Mouse (Mus musculus): ENCODE data around the gene Plk4. TPM values are rescaled to one million over a fixed set of nuclear protein-coding genes. Genes with fewer than 3 reads are reported as not detected.
A peak's percentile ranks its signal among the peaks of the same experiment; 100 is the strongest.
"Not testable (repeated sequence)": the region's sequence is repeated elsewhere in the genome, so short reads cannot be mapped to it uniquely, and the experiment has no call there.

Gene Plk4
- 14.0 and 17.9 TPM in 2 replicates for polyA plus RNA-seq (2015; fragmentation: Nextera tagmentation; extraction: Ambion mirVana)

DNA sequence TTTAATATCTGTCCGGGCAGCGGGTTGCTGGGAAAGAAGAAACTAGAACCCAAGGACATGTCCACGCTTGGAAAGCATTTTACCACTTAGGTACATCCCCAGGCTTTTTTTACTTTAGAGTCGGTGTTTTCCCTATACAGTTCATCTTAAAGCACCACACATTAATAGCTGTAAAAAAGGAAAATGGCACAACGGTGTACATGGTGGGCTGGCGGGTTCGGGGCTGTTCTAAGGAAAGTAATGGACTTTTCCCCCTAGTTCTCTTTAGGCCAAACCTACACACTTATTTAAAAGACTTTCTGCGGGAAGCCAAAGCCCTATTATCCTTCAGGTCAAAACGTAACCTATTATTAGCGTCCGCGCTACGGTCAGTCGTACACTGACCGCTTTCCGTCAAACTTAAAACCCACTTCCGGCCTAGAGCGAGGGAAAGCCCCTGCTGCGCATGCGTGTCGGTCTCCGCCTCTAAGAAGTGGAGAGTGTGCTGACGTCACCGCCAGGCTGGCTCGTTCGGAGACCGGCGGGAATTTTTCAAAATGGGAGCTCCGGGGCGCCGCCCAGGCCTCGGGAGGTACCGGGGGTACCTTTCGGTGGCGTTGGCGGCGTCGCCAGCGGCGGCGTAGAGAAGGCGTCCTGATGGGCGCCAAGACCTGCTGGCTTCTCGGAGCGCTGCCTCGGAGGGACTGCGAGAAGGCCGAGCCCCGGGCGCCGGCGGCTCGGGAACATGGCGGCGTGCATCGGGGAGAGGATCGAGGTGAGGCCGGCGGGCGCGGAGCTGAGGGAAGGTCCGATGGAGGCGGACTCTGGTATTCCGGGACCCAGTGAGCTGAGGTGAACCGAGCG, at the start of gene Plk4:
Gene Plk4 (plus strand): TSS at position 490 of the 843 bp plus-strand sequence.
- peaks cover 16% of the 10 kb centered on the region for H3K4me1 ChIP-seq (replicated peaks)
- H3K9me3 ChIP-seq, result no peaks in the 10 kb centered on the region
- H3K4me2 ChIP-seq, result peak within 1 kb of the TSS; percentile 98
- H3K36me3 ChIP-seq, result 0 out of 2 replicates have a peak, but pooled peaks cover 3% of the 10 kb centered on the region
- H3K27me3 ChIP-seq, result no peaks in the 10 kb centered on the region
- H3K27ac ChIP-seq (replicated peaks), result peak within 1 kb of the TSS; percentile 43
- H3K4me3 ChIP-seq, result peak within 1 kb of the TSS; percentile 89
- ATAC-seq (ENCODE audit: low read depth), result peak; percentile 99
- peak within 1 kb of the TSS; percentile 75 for H3K9ac ChIP-seq
- WGBS, result 2% methylated on average over 66 of the region's 66 CpGs

DNA sequence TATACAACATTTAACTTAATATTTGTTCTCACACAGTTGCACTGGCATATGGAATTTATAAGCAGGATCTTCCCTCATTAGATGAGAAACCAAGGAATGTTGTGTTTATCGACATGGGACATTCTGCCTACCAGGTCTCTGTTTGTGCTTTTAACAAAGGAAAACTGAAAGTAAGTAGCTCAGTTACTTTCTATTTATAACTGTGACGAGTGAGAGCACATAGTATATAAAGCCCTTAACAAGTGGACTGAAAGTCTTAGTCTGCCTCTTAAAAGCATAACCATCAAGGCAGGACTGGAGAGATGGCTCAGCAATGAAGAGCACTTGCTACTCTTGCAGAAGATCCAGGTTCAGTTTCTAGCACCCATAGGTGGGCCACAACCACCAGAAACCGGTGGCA, 39.1 kb upstream of the Plk4 start:
- no peak overlapping the region for H3K4me3 ChIP-seq
- no peaks in the 10 kb centered on the region for H3K4me1 ChIP-seq (replicated peaks)
- no peaks in the 10 kb centered on the region for H3K9me3 ChIP-seq
- no peaks in the 10 kb centered on the region for H3K27me3 ChIP-seq
- H3K9ac ChIP-seq, result no peak overlapping the region
- 92% methylated on average over 3 of the region's 3 CpGs for WGBS
- H3K36me3 ChIP-seq, result peaks cover 63% of the 10 kb centered on the region
- no peak overlapping the region for H3K27ac ChIP-seq (replicated peaks)
- no peak overlapping the region for H3K4me2 ChIP-seq
- ATAC-seq (ENCODE audit: low read depth), result no peak

- no peaks in the 10 kb centered on the region for H3K27me3 ChIP-seq
- H3K9me3 ChIP-seq, result no peaks in the 10 kb centered on the region
- H3K27ac ChIP-seq (replicated peaks), result no peak overlapping the region
- no peak overlapping the region for H3K9ac ChIP-seq
- no peaks in the 10 kb centered on the region for H3K4me1 ChIP-seq (replicated peaks)
- no peak overlapping the region for H3K4me2 ChIP-seq
- ATAC-seq (ENCODE audit: low read depth), result no peak
- whole genome bisulfite sequencing, result 93% methylated on average over 2 of the region's 2 CpGs
- H3K4me3 ChIP-seq, result no peak overlapping the region
- peaks cover 62% of the 10 kb centered on the region for H3K36me3 ChIP-seq
Observed at GRCm38 (mm10) chr3:40761312-40761711, 38.5 kb upstream of the Plk4 start.

- no peak for ATAC-seq (ENCODE audit: low read depth)
- 93% methylated on average over 2 of the region's 2 CpGs for WGBS
Observed at GRCm38 (mm10) chr3:40793783-40794182, 6.0 kb upstream of the Plk4 start.

DNA sequence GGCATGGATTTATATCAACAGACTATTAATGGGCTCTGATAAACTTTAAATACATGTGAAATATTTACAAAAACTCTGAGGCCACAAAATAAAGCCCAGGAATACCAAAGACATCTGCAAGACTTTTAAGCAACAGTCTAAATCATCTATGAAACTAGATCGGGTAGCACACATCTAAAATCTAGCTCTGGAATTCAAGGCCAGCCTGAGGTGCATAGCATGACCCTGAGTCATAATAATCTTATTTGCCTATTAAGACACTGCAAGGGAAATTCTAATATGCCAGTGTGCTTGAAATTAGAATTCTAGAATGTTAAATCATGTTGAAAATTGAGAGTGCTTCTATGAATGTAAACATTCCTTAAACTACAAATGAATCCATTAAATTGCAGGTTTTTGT, 1.8 kb upstream of the Plk4 start:
- no peak overlapping the region for H3K9ac ChIP-seq
- WGBS, result 75% methylated on average over 1 of the region's 1 CpGs
- no peak overlapping the region for H3K4me2 ChIP-seq
- H3K4me3 ChIP-seq, result no peak overlapping the region
- H3K27ac ChIP-seq (replicated peaks), result no peak overlapping the region
- H3K27me3 ChIP-seq, result no peaks in the 10 kb centered on the region
- H3K9me3 ChIP-seq, result no peaks in the 10 kb centered on the region
- H3K36me3 ChIP-seq, result peaks cover 8% of the 10 kb centered on the region; the same call in 1 of the 2 replicates
- peaks cover 16% of the 10 kb centered on the region for H3K4me1 ChIP-seq (replicated peaks)
- ATAC-seq (ENCODE audit: low read depth), result no peak

More at GRCm38 (mm10) chr3:40793783-40794182, 6.0 kb upstream of the Plk4 start:
- Histone ChIP-seq H3K9me3 (no peaks in the 10 kb centered on the region), H3K27ac (replicated peaks) (no peak overlapping the region), H3K36me3 (peaks cover 29% of the 10 kb centered on the region), H3K4me3 (no peak overlapping the region), H3K9ac (no peak overlapping the region), H3K4me2 (no peak overlapping the region), H3K27me3 (no peaks in the 10 kb centered on the region), H3K4me1 (replicated peaks) (no peaks in the 10 kb centered on the region)

- Histone ChIP-seq H3K9ac (no peak overlapping the region), H3K27ac (replicated peaks) (no peak overlapping the region), H3K36me3 (peaks cover 4% of the 10 kb centered on the region; the same call in 1 of the 2 replicates), H3K4me1 (replicated peaks) (peaks cover 16% of the 10 kb centered on the region), H3K4me2 (no peak overlapping the region), H3K9me3 (no peaks in the 10 kb centered on the region), H3K27me3 (no peaks in the 10 kb centered on the region), H3K4me3 (no peak overlapping the region)
- WGBS, result 39% methylated on average over 7 of the region's 7 CpGs
- no peak for ATAC-seq (ENCODE audit: low read depth)
Observed at GRCm38 (mm10) chr3:40798500-40798899, 1.3 kb upstream of the Plk4 start.

- Histone ChIP-seq H3K9me3 (no peaks in the 10 kb centered on the region), H3K27me3 (no peaks in the 10 kb centered on the region), H3K4me1 (replicated peaks) (peaks cover 16% of the 10 kb centered on the region), H3K36me3 (peaks cover 9% of the 10 kb centered on the region), H3K4me3 (peak overlapping the region; percentile 89), H3K27ac (replicated peaks) (peak overlapping the region; percentile 38), H3K4me2 (peak overlapping the region; percentile 98), H3K9ac (peak overlapping the region; percentile 75)
- 1% methylated on average over 34 of the region's 37 CpGs for WGBS
- peak; percentile 89 for ATAC-seq (ENCODE audit: low read depth)
Observed at GRCm38 (mm10) chr3:40800373-40800823, 579 bp downstream of the Plk4 start.

DNA sequence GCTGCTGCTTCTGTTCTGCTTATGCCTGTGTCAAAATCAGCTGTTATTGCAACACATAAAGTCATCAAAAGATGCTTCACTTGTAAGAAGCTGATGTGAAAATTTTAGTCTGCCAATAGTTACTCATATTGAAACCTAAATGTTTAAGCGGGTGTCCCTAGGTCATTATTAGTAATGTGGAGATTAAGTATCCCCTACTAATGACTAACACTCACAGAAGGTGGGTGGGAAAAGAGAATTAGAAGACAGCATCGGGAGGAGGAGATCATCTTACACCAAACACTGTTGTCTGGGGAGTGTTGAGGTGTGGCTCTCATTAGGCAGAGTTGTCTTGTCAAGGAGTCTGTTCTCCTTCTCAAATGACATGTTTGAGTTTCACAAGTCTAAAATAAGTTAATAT, 7.1 kb downstream of the Plk4 start:
- no peak for ATAC-seq (ENCODE audit: low read depth)
- H3K9ac ChIP-seq, result no peak overlapping the region
- H3K4me2 ChIP-seq, result no peak overlapping the region
- 71% methylated on average over 2 of the region's 2 CpGs for WGBS
- H3K27me3 ChIP-seq, result no peaks in the 10 kb centered on the region
- H3K9me3 ChIP-seq, result no peaks in the 10 kb centered on the region
- H3K4me1 ChIP-seq (replicated peaks), result no peaks in the 10 kb centered on the region
- H3K27ac ChIP-seq (replicated peaks), result no peak overlapping the region
- no peak overlapping the region for H3K4me3 ChIP-seq
- peaks cover 33% of the 10 kb centered on the region for H3K36me3 ChIP-seq

DNA sequence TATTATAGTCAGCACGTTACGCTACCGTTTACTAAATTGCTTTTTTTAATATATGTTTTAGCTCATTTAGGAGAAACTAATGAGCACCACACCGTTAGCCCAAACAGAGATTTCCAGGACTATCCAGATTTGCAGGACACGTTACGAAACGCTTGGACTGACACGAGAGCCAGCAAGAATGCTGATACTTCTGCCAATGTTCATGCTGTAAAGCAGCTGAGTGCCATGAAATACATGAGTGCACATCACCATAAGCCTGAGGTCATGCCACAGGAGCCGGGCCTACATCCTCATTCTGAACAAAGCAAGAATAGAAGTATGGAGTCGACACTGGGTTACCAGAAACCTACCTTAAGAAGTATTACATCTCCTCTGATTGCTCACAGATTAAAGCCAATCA, 8.9 kb downstream of the Plk4 start:
- H3K36me3 ChIP-seq, result peaks cover 45% of the 10 kb centered on the region
- H3K4me3 ChIP-seq, result no peak overlapping the region
- ATAC-seq (ENCODE audit: low read depth), result no peak
- 93% methylated on average over 10 of the region's 10 CpGs for WGBS
- H3K4me2 ChIP-seq, result no peak overlapping the region
- no peak overlapping the region for H3K27ac ChIP-seq (replicated peaks)
- H3K9ac ChIP-seq, result no peak overlapping the region
- H3K4me1 ChIP-seq (replicated peaks), result no peaks in the 10 kb centered on the region
- no peaks in the 10 kb centered on the region for H3K9me3 ChIP-seq
- H3K27me3 ChIP-seq, result no peaks in the 10 kb centered on the region

DNA sequence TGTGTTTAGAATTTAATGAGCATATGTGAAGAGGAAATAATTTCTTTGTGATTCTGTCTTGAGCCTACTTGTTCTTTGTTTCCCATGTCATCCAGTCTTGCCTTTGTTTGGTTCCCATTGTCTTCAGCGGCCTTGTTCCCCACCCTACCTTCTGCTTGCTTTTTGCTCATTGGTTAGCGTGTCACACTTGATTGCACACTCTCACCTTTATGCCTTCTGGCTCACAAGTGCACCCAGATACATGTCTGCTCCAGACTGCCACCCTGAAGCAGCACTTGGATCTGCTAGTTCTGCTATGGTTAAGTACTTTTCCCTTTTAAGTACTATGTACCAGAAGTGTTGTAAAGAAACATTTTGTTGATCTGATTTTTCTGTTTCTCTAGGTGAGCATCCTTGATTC, 10.1 kb downstream of the Plk4 start:
- H3K4me3 ChIP-seq, result no peak overlapping the region

DNA sequence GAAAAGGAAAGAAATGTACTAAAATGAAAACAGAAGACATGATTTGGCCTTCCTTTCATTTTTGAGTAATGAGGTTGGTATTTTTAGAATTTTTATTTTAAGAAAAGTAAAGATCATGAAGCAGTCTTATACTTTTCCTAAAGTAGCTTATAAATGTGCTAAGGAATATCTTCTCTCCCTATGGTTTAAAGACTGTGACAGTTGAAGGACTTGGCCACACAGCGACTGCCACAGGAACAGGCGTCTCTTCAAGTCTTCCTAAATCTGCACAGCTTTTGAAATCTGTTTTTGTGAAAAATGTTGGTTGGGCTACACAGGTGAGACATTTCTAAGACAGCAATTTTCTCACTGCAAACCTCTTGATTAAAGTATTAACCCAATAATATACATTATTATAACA, 13.5 kb downstream of the Plk4 start:
- Histone ChIP-seq H3K4me3 (no peak overlapping the region), H3K9me3 (no peaks in the 10 kb centered on the region), H3K27me3 (no peaks in the 10 kb centered on the region), H3K9ac (no peak overlapping the region), H3K4me1 (replicated peaks) (no peaks in the 10 kb centered on the region), H3K4me2 (no peak overlapping the region), H3K27ac (replicated peaks) (no peak overlapping the region), H3K36me3 (peaks cover 54% of the 10 kb centered on the region)
- ATAC-seq (ENCODE audit: low read depth), result no peak
- WGBS, result 93% methylated on average over 2 of the region's 2 CpGs

More for the DNA sequence above, 10.1 kb downstream of the Plk4 start:
- H3K9ac ChIP-seq, result no peak overlapping the region
- peaks cover 52% of the 10 kb centered on the region for H3K36me3 ChIP-seq
- 0 out of 2 replicates have a peak, but pooled peaks have one; percentile 47 for ATAC-seq (ENCODE audit: low read depth)
- H3K4me2 ChIP-seq, result no peak overlapping the region
- H3K4me1 ChIP-seq (replicated peaks), result no peaks in the 10 kb centered on the region
- no peak overlapping the region for H3K27ac ChIP-seq (replicated peaks)
- no peaks in the 10 kb centered on the region for H3K27me3 ChIP-seq
- H3K9me3 ChIP-seq, result no peaks in the 10 kb centered on the region
- 60% methylated on average over 2 of the region's 2 CpGs for WGBS

GRCm38 (mm10) chr3:40845521-40845920, 45.7 kb downstream of the Plk4 start:
- H3K4me1 ChIP-seq (replicated peaks); H3K27me3 ChIP-seq; ATAC-seq (ENCODE audit: low read depth); H3K9me3 ChIP-seq; H3K36me3 ChIP-seq: not testable (repeated sequence)
- Histone ChIP-seq H3K27ac (replicated peaks) (peak overlapping the region; percentile 82; the same call in 1 of the 2 replicates), H3K4me2 (peak overlapping the region; percentile 60), H3K9ac (peak overlapping the region; percentile 75; the same call in 1 of the 2 replicates), H3K4me3 (peak overlapping the region; percentile 53)
- 81% methylated on average over 5 of the region's 6 CpGs for WGBS
